Mouse (Mus musculus): ENCODE data around the gene Epb41l4b. TPM values are rescaled to one million over a fixed set of nuclear protein-coding genes. Genes with fewer than 3 reads are reported as not detected.
A peak's percentile ranks its signal among the peaks of the same experiment; 100 is the strongest.

Gene Epb41l4b
- polyA plus RNA-seq, 1 experiment from 2014 or later: 47.7 TPM

- no peak overlapping the region for H3K4me2 ChIP-seq (replicated peaks; ENCODE audit: low read depth)
- no peaks in the 10 kb centered on the region for H3K9me3 ChIP-seq (ENCODE audit: control insufficient read depth)
- no peak overlapping the region for H3K9ac ChIP-seq (ENCODE audit: low read depth, low read length)
- 38% methylated on average over 9 of the region's 9 CpGs for WGBS
- H3K27me3 ChIP-seq (replicated peaks; ENCODE audit: control insufficient read depth, insufficient read depth, low read length): no peaks in the 10 kb centered on the region
- no peaks in the 10 kb centered on the region for H3K4me1 ChIP-seq (replicated peaks; ENCODE audit: control insufficient read depth, insufficient read depth, low read length)
- H3K36me3 ChIP-seq (ENCODE audit: control insufficient read depth, insufficient read depth): no peaks in the 10 kb centered on the region
- TF ChIP-seq CTCF (IDR thresholded peaks at IDR 0.05; ENCODE audit: low read depth): no peak
- H3K4me3 ChIP-seq (ENCODE audit: low read depth, low read length): no peak overlapping the region
- ATAC-seq: peak; percentile 51; the same call in 1 of the 2 replicates
- no peak overlapping the region for H3K27ac ChIP-seq (ENCODE audit: low read depth, low read length)
These were observed 185.7 kb downstream of the Epb41l4b start for GRCm38 (mm10) chr4:56957518-56957917.

- Histone ChIP-seq H3K4me3 (ENCODE audit: low read depth, low read length) (no peak overlapping the region), H3K4me1 (replicated peaks; ENCODE audit: control insufficient read depth, insufficient read depth, low read length) (no peaks in the 10 kb centered on the region), H3K4me2 (replicated peaks; ENCODE audit: low read depth) (no peak overlapping the region), H3K27ac (ENCODE audit: low read depth, low read length) (no peak overlapping the region; the same call in 1 of the 2 replicates), H3K9me3 (ENCODE audit: control insufficient read depth) (no peaks in the 10 kb centered on the region), H3K27me3 (replicated peaks; ENCODE audit: control insufficient read depth, insufficient read depth, low read length) (no peaks in the 10 kb centered on the region), H3K9ac (ENCODE audit: low read depth, low read length) (no peak overlapping the region), H3K36me3 (ENCODE audit: control insufficient read depth, insufficient read depth) (no peaks in the 10 kb centered on the region)
- WGBS: 52% methylated on average over 6 of the region's 6 CpGs
- no peak for TF ChIP-seq CTCF (IDR thresholded peaks at IDR 0.05; ENCODE audit: low read depth)
- ATAC-seq: peak; percentile 56
These were observed 190.0 kb downstream of the Epb41l4b start for GRCm38 (mm10) chr4:56953235-56953634.

- Histone ChIP-seq H3K4me1 (replicated peaks; ENCODE audit: control insufficient read depth, insufficient read depth, low read length) (no peaks in the 10 kb centered on the region), H3K27ac (ENCODE audit: low read depth, low read length) (no peak overlapping the region), H3K27me3 (replicated peaks; ENCODE audit: control insufficient read depth, insufficient read depth, low read length) (no peaks in the 10 kb centered on the region), H3K36me3 (ENCODE audit: control insufficient read depth, insufficient read depth) (no peaks in the 10 kb centered on the region), H3K9ac (ENCODE audit: low read depth, low read length) (no peak overlapping the region), H3K4me3 (ENCODE audit: low read depth, low read length) (no peak overlapping the region), H3K9me3 (ENCODE audit: control insufficient read depth) (no peaks in the 10 kb centered on the region), H3K4me2 (replicated peaks; ENCODE audit: low read depth) (no peak overlapping the region)
- ATAC-seq: no peak
- TF ChIP-seq CTCF (IDR thresholded peaks at IDR 0.05; ENCODE audit: low read depth): no peak
- 96% methylated on average over 3 of the region's 3 CpGs for WGBS
These were observed 191.5 kb downstream of the Epb41l4b start for GRCm38 (mm10) chr4:56951701-56952100.

DNA sequence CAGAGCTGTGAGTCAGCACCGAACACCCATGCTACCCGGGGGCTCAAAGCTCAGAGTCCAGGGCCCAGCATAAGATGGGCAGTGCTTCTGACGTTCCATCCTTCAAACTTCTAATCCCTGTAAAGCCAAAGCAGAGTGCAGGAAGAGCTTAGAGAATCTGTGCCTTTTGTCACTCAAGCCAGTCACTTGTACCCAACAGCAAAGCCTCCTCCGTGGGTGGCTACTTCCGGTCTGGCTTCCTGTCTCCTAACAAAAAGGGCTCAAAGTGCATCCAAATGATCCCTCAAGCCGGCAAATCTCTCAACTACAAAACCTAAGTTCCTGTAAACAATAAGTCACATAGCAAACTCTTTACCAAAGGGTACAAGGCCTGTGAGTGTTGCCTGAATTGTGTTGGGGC, 193.7 kb downstream of the Epb41l4b start:
- no peak for ATAC-seq
- no peak overlapping the region for H3K4me2 ChIP-seq (replicated peaks; ENCODE audit: low read depth)
- no peaks in the 10 kb centered on the region for H3K27me3 ChIP-seq (replicated peaks; ENCODE audit: control insufficient read depth, insufficient read depth, low read length)
- H3K27ac ChIP-seq (ENCODE audit: low read depth, low read length): no peak overlapping the region
- 0 out of 2 replicates have a peak, but pooled peaks cover 2% of the 10 kb centered on the region for H3K4me1 ChIP-seq (replicated peaks; ENCODE audit: control insufficient read depth, insufficient read depth, low read length)
- H3K9ac ChIP-seq (ENCODE audit: low read depth, low read length): no peak overlapping the region
- TF ChIP-seq CTCF (IDR thresholded peaks at IDR 0.05; ENCODE audit: low read depth): no peak
- no peaks in the 10 kb centered on the region for H3K9me3 ChIP-seq (ENCODE audit: control insufficient read depth)
- WGBS: 55% methylated on average over 6 of the region's 6 CpGs
- H3K4me3 ChIP-seq (ENCODE audit: low read depth, low read length): no peak overlapping the region
- no peaks in the 10 kb centered on the region for H3K36me3 ChIP-seq (ENCODE audit: control insufficient read depth, insufficient read depth)

DNA sequence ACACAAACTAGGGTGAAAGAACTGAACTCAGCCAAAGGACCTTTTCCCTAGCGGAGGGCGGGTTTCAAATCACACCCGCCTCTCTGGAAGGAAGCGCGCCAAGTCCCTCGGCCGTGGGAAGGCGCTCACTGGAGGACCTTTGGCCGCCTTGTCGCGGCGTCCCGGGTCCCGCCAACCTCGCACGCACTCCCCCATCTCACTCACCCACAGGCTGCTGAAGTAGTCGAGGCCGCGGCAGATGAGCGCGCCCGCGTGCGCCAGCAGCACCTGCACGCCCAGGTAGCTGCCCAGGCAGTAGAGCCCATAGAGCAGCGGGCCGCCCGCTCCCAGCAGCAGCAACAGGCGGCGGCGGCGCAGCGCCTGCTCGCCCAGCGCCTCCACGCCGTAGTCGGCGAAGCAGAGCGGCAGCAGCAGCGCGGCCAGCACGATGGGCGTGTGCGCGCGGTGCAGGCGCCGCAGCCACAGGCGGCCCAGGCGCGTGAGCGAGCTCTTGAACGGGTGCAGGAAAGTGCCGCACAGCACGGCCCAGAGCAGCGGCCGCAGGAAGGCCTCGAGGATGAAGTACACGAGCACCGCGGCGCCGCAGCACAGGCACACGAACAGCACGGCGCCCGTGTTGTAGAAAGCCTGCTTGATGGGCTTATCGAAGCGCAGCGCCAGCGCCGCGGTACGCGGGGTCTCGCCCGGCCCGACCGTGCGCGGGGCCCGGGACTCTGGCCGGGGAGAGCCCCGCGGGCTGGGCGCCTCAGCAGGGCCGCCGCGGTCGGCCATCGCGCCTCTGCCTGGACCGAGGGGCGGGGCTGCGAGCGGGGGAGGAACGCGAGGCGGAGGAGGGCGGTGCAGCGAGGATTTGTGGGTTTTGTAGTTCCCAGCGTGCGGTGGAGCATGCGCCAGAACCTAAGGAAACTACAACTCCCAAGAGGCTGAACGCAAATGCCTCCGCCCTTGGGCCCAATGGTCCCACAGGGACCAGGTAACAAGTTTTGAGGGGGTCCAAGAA, 196.3 kb downstream of the Epb41l4b start, which contains the start of gene Tmem245:
Tmem245 (minus strand) TSS at position 797 of the 1,000 bp plus-strand sequence.
- H3K36me3 ChIP-seq (ENCODE audit: control insufficient read depth, insufficient read depth): no peaks in the 10 kb centered on the region
- TF ChIP-seq CTCF (IDR thresholded peaks at IDR 0.05; ENCODE audit: low read depth): no peak; the same call in 1 of the 2 replicates
- peak within 1 kb of the TSS; percentile 95 for H3K4me2 ChIP-seq (replicated peaks; ENCODE audit: low read depth)
- under 1% methylated on average over 95 of the region's 107 CpGs for WGBS
- no peaks in the 10 kb centered on the region for H3K27me3 ChIP-seq (replicated peaks; ENCODE audit: control insufficient read depth, insufficient read depth, low read length)
- peak; percentile 86 for ATAC-seq
- peak within 1 kb of the TSS; percentile 84 for H3K4me3 ChIP-seq (ENCODE audit: low read depth, low read length)
- peak within 1 kb of the TSS; percentile 93 for H3K27ac ChIP-seq (ENCODE audit: low read depth, low read length)
- H3K9ac ChIP-seq (ENCODE audit: low read depth, low read length): peak within 1 kb of the TSS; percentile 88
- H3K9me3 ChIP-seq (ENCODE audit: control insufficient read depth): no peaks in the 10 kb centered on the region
- H3K4me1 ChIP-seq (replicated peaks; ENCODE audit: control insufficient read depth, insufficient read depth, low read length): peaks cover 5% of the 10 kb centered on the region; the same call in 1 of the 2 replicates

DNA sequence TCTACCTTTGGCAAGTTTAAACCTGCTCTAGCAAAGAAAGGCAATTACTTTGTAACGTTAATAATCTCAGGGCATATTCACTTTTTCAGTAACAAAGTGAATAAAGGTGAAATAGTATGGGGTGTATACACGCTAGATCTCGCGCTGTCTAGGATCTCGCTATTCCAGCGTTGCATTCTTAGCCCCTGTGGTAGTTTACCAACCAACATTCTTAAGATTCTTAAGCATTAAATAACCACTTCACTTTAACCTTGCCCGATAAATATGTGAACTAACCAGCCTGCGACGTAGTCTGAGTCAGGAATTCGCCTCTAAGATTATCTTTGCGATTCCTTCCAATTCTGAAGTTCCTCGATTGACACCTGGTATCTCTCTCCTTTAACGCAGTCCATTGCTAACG, 197.1 kb downstream of the Epb41l4b start:
- H3K9me3 ChIP-seq (ENCODE audit: control insufficient read depth): no peaks in the 10 kb centered on the region
- no peak for TF ChIP-seq CTCF (IDR thresholded peaks at IDR 0.05; ENCODE audit: low read depth)
- no peaks in the 10 kb centered on the region for H3K36me3 ChIP-seq (ENCODE audit: control insufficient read depth, insufficient read depth)
- whole genome bisulfite sequencing: under 1% methylated on average over 14 of the region's 14 CpGs
- peaks cover 5% of the 10 kb centered on the region; the same call in 1 of the 2 replicates for H3K4me1 ChIP-seq (replicated peaks; ENCODE audit: control insufficient read depth, insufficient read depth, low read length)
- peak overlapping the region; percentile 95 for H3K4me2 ChIP-seq (replicated peaks; ENCODE audit: low read depth)
- H3K27ac ChIP-seq (ENCODE audit: low read depth, low read length): peak overlapping the region; percentile 93
- H3K4me3 ChIP-seq (ENCODE audit: low read depth, low read length): peak overlapping the region; percentile 84
- H3K9ac ChIP-seq (ENCODE audit: low read depth, low read length): peak overlapping the region; percentile 88
- no peaks in the 10 kb centered on the region for H3K27me3 ChIP-seq (replicated peaks; ENCODE audit: control insufficient read depth, insufficient read depth, low read length)
- no peak for ATAC-seq

Data from intestine, postnatal 0 days (tissue).